Mouse (Mus musculus) adrenal gland, adult 2 months (tissue): Measurements from ENCODE around the gene Ranbp3. TPM values are rescaled to one million over a fixed set of nuclear protein-coding genes. Genes with fewer than 3 reads are reported as not detected.

Experiments used
- DNase-seq: peaks from one replicate; pipeline ENCODE4 v3.0.0; 2021
- polyA plus RNA-seq: library from polyadenylated mRNA; depleted of rRNA; stranded (reverse); fragments of >200 nt; gene quantifications from 2 replicates; pipeline ENCODE4 v1.2.3, GENCODE M21; 2012
- total RNA-seq, 2 experiments: library from RNA; stranded (reverse); gene quantifications; 2 replicates each; pipeline ENCODE4 v1.2.3; 2021

Ranbp3 gene
- total and polyA plus RNA-seq, 3 experiments, result 64.3 to 97.1 (median 77.8) TPM

DNA sequence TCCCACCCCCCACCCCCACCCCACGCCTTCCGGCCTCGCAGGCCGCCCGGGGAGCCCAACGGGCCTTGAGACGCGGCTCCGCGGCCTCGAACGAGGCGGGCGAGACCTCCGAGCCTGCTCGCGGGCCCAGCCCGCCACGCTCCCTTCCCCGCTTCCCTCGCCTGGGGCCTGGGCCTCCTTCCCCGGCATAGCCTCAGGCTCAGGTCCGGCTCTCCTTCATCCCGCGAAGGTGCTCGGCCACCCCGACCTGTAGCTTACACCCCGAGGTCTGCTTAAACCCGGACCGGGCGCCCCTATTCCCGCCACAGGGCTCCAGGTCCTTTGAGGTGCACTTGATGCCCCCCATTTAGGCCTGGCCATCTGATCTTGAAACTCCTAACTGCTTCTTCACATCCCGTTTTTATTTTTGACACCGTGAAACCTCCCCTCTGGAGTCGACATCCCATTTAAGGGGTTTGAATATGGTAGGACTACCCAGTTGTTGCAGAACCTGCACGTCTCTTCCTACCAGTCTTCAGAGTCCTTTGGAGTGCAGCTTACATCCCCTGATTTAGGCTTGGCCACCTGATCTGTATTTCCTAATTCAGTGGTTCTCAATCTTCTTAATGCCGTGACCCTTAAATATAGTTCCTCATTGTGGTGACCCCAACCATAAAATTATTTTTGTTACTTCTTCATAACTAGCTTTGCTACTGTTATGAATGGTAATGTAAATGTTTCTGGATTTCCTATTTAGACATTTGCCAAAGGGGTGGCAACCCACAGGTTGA is 738 bp downstream of the Ranbp3 start:
- DNase-seq, result no peak

DNA sequence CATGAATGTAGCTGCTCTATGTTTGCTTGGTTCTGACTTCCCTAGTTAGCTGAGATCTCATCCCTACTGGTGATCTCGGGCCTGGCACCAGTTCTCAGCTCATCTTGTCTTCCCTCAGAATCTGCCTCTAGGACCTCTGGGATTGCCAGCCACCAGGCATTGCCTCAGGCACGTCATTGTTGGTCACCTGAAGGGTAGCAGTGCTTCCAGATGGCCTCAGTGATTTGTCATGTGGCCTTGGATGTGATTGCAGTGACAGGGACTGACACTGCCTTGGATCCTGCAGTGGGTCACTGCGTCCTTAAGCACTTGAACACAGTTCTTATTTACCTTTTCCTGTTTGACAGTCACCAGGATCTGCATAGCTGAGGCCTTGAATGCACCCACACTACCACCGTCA is 8.7 kb downstream of the Ranbp3 start:
- DNase-seq, result peak; percentile 75

GRCm38 (mm10) chr17:56682880-56683279 is 9.8 kb downstream of the Ranbp3 start:
- DNase-seq, result no peak

GRCm38 (mm10) chr17:56683546-56684140 is 10.5 kb downstream of the Ranbp3 start:
- DNase-seq, result no peak

DNA sequence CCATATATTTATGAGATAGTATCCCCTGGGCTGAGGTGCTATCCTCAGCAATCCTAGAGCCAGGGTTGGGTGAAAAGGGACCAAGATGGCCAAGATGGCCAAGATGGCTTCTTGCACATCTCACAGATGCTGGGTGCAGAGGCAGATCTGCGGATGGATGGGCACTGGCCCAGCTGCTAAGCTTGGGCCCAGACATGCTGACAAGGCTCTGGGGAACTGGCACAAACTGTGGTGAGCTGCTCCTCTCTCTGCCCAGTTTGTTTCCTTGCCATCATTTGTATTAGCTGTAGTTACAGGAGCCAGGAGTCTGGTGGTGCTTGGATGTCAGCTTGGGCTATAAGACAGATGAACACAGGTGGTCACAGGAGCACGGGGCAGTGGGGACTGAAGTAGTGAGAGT is 11.6 kb downstream of the Ranbp3 start:
- no peak for DNase-seq

DNA sequence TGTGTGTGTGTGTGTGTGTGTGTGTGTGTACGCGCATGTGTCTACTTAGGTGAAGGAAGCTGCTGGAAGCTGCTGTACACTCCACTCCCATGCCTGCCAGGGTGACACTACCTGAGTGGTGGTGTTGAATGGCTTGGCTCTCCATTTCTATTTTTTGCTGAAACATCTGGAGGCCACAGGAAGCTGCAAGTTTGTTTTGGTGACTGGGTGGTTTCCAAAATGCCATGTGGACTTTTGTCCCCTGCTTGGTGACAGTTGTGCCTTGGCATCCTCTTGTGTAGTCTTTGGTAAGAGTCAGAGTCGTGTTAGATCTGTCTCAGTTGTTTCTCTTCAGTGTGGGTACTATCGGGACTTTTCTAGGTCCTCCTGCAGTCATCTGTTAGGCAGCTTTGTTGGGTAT is 13.7 kb downstream of the Ranbp3 start:
- no peak for DNase-seq

DNA sequence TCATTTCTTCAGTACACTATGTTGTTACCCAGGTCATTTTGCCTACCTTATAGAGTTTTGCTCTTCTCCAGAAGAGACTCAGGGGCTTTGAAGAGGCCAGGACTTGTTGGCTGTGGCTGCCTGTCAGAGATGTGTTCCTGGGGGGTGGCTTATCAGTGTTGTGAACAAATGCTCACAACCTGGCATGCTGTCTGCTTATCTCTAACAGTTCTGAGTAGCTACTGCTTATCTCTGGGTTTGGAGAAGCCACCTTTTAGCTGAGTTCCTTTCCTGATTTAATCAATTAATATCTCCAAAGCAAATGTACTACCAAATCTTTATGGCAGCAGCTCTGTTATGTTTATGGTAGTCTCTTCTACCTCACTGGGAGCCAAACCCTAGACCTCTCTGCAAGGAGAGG is 15.0 kb downstream of the Ranbp3 start:
- no peak for DNase-seq

DNA sequence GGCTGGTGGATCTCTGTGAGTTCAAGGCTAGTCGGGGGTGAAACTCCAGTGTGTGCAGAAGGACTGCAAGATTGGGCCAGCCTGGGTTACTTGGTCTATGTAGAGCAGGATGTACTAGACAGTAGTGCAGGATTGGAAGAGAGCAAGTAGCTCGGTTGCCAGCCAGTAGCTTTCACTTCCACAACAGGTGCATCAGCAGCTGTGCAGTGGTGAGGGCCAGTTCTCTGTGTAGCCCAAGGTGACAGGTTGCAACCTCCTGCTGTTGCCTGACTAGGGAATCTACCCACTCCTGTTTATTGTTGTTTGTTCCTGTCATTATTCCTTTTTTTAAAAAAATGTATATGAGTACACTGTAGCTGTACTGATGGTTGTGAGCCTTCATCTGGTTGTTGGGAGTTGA is 15.6 kb downstream of the Ranbp3 start:
- no peak for DNase-seq

- DNase-seq, result no peak
Measured at GRCm38 (mm10) chr17:56693395-56693794, 20.3 kb downstream of the Ranbp3 start.

- DNase-seq, result peak; percentile 82
Measured at GRCm38 (mm10) chr17:56693851-56694310, 20.8 kb downstream of the Ranbp3 start.

DNA sequence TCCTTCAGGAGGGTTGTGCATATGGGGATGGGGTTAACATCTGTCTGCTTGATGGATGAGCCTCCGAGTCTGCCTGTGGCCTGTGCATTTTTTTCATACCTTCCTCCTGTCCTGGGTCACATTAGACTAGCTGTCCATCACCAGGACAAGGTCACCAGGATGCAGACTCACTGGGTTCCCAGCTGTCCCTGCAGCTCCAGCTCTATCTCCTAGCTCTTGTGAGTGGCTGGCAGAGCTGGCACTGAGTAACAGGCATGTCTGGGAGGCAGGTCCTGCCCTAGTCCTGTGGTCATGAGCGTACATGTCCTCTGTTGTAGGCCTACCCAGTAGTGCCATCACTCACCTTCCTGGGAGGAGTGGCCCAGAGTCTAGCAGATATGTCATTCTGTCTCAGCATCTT is 27.4 kb downstream of the Ranbp3 start:
- no peak for DNase-seq

- DNase-seq, result no peak
Measured at GRCm38 (mm10) chr17:56703038-56703437, 29.9 kb downstream of the Ranbp3 start.

DNA sequence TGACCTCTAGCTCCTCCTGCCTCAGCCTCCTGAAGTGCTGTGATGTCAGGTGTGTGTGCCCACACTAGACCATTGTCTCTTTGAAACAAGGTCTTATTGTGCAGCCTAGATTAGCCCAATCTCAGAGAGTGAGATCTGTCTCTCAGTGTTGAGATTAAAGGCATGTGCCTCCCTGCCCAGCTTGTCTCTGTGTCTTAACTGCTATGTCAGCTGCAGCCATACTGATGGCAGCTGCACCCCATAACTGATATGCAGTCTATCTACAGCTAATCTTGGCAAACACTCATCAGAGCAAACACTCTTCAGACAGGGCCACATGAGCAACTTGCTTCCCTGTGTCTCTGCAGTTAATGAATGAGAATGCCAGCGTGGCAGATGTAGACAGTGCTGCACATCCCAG is 33.4 kb downstream of the Ranbp3 start:
- no peak for DNase-seq

- no peak for DNase-seq
Measured at GRCm38 (mm10) chr17:56708692-56709091, 35.6 kb downstream of the Ranbp3 start.

DNA sequence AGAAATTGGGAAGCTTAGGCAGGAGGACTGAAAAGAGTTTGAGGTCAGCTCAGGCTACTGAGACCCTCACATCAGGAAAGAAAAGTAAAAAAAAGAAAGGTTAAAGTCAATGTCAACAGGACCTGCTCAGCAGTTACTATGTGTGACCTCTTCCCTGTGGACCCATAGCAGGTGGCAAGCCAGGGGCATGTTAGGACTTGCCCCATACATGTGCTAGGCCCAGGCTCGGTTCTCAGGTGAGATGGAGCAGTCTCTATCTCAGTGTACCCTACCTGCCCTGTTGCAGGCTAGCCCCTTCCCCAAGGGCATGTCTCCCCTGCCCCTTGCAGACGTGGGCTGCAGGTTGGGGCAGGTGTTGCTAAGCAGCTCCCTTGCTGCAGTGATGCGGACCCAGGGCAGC is 36.6 kb downstream of the Ranbp3 start:
- DNase-seq, result no peak

DNA sequence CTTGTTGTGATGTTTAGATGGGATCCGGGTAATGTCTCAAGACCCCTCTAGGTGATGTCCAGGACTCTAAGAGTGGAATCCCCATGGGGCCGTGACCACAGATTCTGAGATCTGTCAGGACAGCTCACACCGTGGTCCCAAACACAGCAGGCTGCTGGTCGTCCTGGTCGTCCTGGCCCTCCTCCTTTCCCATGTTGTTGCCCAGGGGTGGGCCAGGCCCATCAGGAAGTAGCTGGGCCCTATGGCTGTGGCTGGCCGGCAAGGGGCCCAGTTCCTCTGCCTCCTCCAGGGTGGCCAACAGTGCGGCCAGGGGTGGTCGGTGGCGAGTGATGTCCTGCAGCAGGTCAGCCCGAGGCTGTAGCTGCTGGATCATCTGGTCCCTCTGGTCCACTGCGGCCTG is 42.3 kb downstream of the Ranbp3 start:
- no peak for DNase-seq

GRCm38 (mm10) chr17:56715914-56716654 is 43.0 kb downstream of the Ranbp3 start:
- DNase-seq, result no peak

DNA sequence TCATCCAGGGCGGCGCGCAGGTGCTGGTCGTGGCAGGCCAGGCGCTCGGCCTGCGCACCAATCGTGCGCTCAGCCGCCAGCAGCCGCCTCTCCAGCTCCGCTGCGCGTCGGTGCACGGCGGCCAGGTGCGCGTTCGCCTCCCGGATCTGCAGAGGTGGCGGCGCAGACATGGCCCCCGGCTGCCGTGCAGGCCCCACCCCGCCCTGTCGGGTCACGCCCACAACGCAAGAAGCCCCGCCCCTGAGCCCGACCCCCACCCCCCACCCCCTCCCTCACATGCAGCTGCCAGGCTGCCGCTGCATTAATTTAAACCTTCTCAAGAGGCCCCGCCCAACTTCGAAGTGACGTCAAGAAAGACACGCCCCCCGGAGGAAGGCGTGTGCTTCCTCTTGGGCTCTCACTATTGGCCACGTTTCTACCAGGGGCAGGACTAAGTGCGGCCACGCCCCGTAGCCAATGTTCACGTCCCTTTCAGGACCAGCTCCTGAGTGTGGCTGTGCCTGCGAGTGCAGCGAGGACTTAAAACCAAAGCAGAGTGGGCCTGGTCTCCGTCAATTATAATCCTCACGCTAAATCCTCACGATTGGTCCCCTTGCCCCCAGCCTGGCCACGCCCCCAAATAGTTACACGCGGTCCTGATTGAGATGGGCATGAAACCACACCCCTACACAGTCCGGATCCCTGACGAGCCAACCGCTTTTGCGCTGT is 43.7 kb downstream of the Ranbp3 start:
- peak; percentile 97 for DNase-seq

- peak; percentile 94 for DNase-seq
Measured at GRCm38 (mm10) chr17:56717363-56718058, 44.4 kb downstream of the Ranbp3 start, which contains the start of the genes Ndufa11 and Vmac. Ndufa11 (plus strand) TSS chr17:56717767. Vmac (minus strand) TSS chr17:56718022.

DNA sequence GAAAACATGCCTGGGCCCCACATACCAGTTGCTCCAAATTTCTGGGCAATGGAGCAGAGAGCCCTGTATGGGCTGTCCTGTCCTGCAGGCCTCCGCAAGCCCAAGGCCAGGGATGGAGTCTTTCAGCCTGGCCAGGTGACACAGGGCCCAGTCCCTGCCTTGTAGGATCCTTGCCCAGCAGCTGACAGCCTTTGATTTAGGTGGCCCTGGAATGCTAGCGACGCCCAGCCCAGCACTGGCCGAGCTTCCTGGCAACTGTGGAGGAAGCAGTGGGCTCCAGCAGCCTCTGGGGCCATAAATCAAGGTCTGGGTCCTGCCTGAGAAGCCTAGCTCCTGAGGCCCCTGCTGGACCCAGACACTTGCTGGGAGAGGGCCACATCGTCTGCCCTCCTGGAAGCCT is 49.3 kb downstream of the Ranbp3 start:
- DNase-seq, result peak; percentile 80

DNA sequence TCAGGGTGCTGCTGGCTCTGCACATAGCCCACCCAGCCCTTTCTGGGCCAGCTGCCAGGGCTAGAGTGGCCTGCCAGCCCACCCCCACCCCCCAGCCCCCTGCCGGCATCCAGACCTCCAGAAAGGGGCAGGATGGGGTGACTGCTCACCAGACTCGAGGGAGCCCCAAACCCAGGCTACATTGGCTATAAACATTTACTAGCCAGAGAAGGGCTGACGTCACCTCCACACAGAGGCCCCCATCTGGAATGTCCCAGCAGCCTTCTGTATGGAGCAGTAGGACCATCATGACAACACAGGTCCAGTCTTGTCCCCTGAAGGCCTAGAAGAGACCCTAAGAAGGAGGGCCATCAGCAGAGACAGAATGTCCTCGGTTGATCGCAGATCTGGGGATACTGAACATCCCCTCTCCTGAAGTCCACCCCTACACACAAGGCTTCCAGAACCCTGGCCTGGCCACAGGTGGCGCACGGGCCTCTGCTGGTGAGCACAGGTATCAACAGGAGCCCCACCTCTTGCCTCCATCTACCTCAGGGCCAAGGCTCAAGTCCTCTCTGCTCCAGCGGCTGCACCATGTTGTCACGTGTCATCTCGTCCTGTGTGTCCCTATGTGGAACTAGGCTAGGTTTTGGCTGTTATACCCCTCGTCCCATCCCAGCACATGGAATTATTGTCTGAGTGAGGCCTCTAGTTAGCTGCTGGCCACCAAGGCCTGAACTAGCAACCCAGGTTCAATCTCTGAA is 50.5 kb downstream of the Ranbp3 start:
- no peak for DNase-seq
